Mouse (Mus musculus) CD4-positive, CD25-positive, alpha-beta regulatory T cell, adult 9 weeks (primary cell): ENCODE data around the gene Olfr1359. TPM values are rescaled to one million over a fixed set of nuclear protein-coding genes. Genes with fewer than 3 reads are reported as not detected.

Experiments
- polyA plus RNA-seq: library from polyadenylated mRNA; unstranded; fragments of 100-300 nt; shearing (Covaris generic); gene quantifications from one replicate; pipeline ENCODE4 v1.2.1, GENCODE M21; 2017

The Olfr1359 gene
- polyA plus RNA-seq = not detected

DNA sequence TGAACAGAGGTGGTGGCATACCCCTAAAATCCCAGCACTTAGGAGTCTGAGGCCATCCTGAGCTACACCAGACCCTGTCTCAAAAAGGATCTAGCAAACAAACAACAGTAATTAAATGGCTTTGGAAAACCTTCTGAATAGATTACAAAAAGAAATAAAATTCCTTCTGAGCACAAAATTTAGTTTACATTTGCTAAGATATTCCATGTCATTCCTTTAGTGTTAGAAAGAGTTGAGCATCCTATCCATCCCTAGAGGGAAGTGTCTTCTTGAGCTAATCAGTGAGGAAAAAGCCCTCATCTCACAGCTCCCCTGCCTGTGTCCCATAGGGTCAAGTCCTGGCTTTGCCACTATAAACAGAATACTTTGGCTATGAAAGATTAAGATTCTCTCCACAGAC is at the start of gene Olfr1359:
TSS of gene Olfr1359 (plus strand) at position 301 of the 400 bp plus-strand sequence.

DNA sequence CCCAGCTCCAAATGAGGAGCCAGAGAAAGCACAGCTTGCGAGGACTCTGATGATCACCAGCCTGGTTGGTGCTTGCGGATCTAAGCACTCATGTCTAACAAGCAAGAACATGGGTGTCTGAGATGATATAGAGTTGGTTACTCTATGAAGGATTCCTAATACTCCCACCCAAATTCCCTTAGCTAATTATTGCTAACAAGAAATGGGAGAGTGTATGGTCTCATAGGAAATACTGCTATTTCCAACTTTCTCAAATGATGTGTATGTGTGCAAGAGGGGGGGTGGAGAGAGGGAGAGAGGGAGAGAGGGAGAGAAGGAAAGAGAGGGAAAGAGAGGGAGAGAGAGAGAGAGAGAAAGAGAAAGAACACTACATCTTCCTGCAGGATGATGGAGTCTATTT is 34.6 kb upstream of the Olfr1359 start, which contains the start of gene Olfr1361:
TSS of gene Olfr1361 (minus strand) at position 101 of the 400 bp plus-strand sequence.

DNA sequence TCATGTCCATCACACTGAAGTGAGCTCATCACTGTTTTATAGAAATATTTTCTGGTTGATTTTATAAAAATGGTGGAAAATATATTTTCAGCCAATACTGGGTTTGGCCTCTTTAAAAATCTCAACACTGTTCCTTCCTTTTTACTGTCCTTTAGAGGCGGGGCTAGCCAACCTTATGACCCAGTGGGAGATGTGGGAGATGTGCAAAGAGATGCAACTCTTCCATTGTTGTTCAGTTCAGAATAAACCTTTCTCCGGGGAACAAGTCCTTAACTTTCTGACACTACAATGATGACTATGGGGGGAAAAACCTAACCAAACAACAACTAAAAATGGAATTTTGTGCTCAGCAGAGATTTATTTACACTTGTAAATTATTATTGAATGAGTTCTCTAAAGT is 20.6 kb upstream of the Olfr1359 start, which contains the start of gene Olfr1360:
TSS of gene Olfr1360 (minus strand) at position 101 of the 400 bp plus-strand sequence.

DNA sequence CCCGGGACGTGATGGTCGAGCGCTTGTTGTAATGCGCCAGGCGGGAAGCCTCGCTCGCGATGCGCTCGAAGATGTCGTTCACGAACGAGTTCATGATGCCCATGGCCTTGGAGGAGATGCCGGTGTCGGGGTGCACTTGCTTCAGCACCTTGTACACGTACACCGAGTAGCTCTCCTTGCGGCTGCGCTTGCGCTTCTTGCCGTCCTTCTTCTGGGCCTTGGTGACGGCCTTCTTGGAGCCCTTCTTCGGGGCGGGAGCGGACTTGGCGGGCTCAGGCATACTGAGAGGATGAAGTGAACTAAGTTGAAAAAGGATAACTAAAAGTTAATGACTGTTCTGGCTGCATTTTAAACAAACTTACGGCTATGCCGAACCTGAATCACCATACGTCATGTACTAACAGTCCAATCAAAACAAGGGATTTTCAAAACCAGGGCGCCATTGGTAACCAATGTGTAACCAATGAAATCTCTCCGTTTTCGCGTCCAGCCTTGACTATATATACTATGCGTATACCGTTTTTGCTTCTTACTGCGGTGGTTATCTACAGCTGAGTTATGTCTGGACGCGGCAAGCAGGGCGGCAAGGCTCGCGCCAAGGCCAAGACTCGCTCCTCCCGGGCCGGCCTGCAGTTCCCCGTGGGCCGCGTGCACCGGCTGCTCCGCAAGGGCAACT is 18.1 kb downstream of the Olfr1359 start, which contains the start of the genes Hist1h2bl and Hist1h2ai:
TSS of gene Hist1h2bl (minus strand) at position 280 of the 676 bp plus-strand sequence.
TSS of gene Hist1h2ai (plus strand) at position 559 of the 676 bp plus-strand sequence.

DNA sequence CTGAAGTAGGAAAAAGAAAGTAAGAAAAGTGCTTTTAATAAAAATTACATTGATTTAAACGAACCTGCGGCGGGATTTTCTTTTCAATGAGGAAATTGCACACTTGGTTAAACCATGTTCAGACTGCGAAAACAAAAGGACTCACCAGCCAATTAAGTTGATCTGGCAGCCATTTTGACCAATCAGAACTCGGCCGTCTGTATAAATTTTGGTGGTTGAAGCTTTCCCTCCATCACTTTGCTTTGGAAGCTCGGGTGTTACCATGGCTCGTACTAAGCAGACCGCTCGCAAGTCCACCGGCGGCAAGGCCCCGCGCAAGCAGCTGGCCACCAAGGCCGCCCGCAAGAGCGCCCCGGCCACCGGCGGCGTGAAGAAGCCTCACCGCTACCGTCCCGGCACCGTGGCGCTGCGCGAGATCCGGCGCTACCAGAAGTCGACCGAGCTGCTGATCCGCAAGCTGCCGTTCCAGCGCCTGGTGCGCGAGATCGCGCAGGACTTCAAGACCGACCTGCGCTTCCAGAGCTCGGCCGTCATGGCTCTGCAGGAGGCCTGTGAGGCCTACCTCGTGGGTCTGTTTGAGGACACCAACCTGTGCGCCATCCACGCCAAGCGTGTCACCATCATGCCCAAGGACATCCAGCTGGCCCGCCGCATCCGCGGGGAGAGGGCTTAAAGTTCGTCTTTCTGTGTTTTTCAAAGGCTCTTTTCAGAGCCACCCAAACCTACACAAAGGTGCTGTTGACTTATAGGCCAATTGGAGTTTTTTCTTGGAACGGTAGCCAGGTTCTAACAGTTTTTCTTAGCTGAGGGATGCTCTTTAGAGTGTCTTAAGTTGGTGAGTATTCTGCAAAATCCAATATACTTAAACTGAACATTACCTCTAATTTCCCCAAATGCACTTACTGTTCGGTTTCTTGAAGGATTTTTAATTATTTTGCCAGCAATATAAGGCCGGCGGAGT is 19.8 kb downstream of the Olfr1359 start, which contains the start of gene Hist1h3h:
TSS of gene Hist1h3h (plus strand) at position 263 of the 961 bp plus-strand sequence.

DNA sequence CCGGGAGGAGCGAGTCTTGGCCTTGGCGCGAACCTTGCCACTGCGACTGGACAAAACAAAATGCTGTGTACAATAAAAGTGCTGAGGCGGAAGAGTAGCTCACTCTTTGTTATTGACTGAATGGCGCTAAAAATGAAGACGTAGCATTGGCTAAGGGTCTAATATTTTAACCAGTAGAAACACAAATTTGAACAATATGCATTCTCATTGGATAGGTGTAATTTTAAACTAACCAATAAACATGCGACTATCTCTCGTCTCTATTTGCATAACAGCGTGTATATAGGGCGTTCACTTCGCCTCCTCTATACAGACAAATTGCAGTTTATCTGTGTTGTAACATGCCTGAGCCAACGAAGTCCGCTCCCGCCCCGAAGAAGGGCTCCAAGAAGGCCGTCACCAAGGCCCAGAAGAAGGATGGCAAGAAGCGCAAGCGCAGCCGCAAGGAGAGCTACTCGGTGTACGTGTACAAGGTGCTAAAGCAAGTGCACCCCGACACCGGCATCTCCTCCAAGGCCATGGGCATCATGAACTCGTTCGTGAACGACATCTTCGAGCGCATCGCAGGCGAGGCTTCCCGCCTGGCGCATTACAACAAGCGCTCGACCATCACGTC is 24.0 kb downstream of the Olfr1359 start, which contains the start of gene Hist1h2bm:
TSS of gene Hist1h2bm (plus strand) at position 288 of the 616 bp plus-strand sequence.

DNA sequence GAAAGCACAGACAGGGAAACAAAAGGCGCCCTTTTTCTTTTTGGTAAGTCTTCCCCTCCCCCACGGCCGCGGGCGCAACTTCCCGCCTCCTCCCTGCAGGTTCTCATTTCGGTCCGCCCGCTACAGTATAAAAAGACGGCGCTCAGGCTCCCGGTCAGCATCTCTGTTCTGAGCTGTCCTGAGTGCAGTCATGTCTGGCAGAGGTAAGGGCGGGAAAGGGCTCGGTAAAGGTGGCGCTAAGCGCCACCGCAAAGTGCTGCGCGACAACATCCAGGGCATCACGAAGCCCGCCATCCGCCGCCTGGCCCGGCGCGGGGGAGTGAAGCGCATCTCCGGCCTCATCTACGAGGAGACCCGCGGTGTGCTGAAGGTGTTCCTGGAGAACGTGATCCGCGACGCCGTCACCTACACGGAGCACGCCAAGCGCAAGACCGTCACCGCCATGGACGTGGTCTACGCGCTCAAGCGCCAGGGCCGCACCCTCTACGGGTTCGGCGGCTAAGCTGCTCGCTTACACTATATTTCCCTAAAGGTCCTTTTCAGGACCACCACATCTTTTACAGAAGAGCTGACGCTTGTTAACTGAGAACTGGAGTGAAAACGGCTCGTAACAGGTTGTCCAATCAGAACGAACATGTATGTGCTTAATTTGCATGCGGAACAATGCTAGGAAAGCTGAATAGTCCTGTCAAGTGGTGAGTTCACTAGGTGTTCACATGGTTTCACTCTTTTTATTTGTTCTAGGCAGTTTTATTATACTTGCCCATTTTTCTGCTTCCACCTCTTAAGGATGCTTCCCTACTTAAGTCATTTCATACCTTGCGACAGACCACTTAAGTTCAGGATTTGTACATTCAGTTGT is 37.2 kb downstream of the Olfr1359 start, which contains the start of gene Hist1h4j:
TSS of gene Hist1h4j (plus strand) at position 159 of the 862 bp plus-strand sequence.

DNA sequence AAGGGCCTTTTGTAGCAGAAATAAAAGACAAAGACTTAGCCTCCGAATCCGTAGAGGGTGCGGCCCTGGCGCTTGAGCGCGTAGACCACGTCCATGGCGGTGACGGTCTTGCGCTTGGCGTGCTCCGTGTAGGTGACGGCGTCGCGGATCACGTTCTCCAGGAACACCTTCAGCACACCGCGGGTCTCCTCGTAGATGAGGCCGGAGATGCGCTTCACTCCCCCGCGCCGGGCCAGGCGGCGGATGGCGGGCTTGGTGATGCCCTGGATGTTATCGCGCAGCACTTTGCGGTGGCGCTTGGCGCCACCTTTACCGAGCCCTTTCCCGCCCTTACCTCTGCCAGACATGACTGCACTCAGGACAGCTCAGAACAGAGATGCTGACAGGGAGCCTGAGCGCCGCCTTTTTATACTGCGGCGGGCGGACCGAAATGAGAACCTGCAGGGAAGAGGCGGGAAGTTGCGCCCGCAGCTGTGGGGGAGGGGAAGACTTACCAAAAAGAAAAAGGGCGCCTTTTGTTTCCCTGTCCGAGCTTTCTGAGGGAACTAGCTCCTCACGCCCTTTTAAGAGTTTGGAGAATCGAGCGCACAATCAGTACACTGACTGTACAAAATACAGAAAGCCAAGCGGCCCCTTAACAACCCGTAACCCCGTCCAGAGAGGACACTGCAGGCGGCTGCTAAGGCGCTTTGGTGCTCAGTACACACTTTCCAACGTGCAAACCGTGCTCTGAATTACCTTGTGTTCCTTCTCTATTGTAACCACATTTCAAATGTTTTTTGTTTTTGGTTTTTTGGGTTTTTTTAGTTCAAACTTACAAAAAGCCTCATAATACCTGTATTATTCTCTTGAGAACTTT is 52.5 kb downstream of the Olfr1359 start, which contains the start of gene Hist1h4k:
TSS of gene Hist1h4k (minus strand) at position 347 of the 859 bp plus-strand sequence.

DNA sequence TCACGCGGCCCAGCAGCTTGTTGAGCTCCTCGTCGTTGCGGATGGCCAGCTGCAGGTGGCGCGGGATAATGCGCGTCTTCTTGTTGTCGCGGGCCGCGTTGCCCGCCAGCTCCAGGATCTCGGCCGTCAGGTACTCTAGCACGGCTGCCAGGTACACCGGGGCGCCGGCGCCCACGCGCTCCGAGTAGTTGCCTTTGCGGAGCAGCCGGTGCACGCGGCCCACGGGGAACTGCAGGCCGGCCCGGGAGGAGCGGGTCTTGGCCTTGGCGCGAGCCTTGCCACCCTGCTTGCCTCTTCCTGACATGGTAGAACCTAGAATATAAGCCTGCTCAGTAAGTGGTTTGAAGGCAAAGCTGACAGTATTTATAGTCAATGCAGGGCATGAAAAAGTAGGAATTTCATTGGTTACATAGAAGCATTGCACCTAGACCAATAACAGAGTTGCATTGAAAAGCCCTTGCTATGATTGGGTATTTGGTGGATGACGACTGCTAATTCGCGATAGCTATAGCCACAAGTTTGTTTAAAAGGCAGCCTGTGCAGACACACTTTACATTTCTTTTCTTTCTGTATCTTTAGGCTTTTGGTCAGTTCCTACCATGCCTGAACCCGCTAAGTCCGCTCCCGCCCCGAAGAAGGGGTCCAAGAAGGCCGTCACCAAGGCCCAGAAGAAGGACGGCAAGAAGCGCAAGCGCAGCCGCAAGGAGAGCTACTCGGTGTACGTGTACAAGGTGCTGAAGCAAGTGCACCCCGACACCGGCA is 55.8 kb downstream of the Olfr1359 start, which contains the start of the genes Hist1h2ak and Hist1h2bn:
TSS of gene Hist1h2ak (minus strand) at position 304 of the 762 bp plus-strand sequence.
TSS of gene Hist1h2bn (plus strand) at position 600 of the 762 bp plus-strand sequence.

Other genes with a start within 250 kb of the Olfr1359 start
- gene Zscan26, start 244.4 kb upstream of the Olfr1359 start, polyA plus RNA-seq = 11.3 TPM
- gene Nkapl, start 229.6 kb upstream of the Olfr1359 start, polyA plus RNA-seq = 0.25 TPM
- gene Zkscan4, start 219.2 kb upstream of the Olfr1359 start, polyA plus RNA-seq = not detected
- gene Gm10065, start 218.7 kb upstream of the Olfr1359 start, polyA plus RNA-seq = not detected
- gene AK157302, start 202.9 kb upstream of the Olfr1359 start, polyA plus RNA-seq = 0.15 TPM
- gene Gm11273, start 196.7 kb upstream of the Olfr1359 start, polyA plus RNA-seq = 23.5 TPM
- gene Zkscan8, start 167.0 kb upstream of the Olfr1359 start, polyA plus RNA-seq = 7.7 TPM
- gene Olfr1366, start 155.3 kb upstream of the Olfr1359 start, polyA plus RNA-seq = not detected
- gene Olfr1535, start 138.2 kb upstream of the Olfr1359 start, polyA plus RNA-seq = not detected
- not detected for gene Olfr1364, start 116.4 kb upstream of the Olfr1359 start, polyA plus RNA-seq
- not detected for gene Olfr1362, start 84.1 kb upstream of the Olfr1359 start, polyA plus RNA-seq
- not detected for gene Olfr11, start 55.6 kb upstream of the Olfr1359 start, polyA plus RNA-seq
- gene Olfr1361, start 34.7 kb upstream of the Olfr1359 start, polyA plus RNA-seq = not detected
- not detected for gene Olfr1360, start 20.7 kb upstream of the Olfr1359 start, polyA plus RNA-seq
- gene Hist1h2bl, start 18.0 kb downstream of the Olfr1359 start, polyA plus RNA-seq = not detected
- gene Hist1h2ai, start 18.3 kb downstream of the Olfr1359 start, polyA plus RNA-seq = not detected
- gene Hist1h3h, start 19.5 kb downstream of the Olfr1359 start, polyA plus RNA-seq = not detected
- not detected for gene Hist1h2bm, start 23.9 kb downstream of the Olfr1359 start, polyA plus RNA-seq
- gene Hist1h4j, start 37.0 kb downstream of the Olfr1359 start, polyA plus RNA-seq = not detected
- 25.5 TPM for gene Hist1h4k, start 52.4 kb downstream of the Olfr1359 start, polyA plus RNA-seq
- gene Hist1h2ak, start 55.7 kb downstream of the Olfr1359 start, polyA plus RNA-seq = not detected
- gene Hist1h2bn, start 56.0 kb downstream of the Olfr1359 start, polyA plus RNA-seq = 4.6 TPM
- gene Hist1h1b, start 82.5 kb downstream of the Olfr1359 start, polyA plus RNA-seq = 4.1 TPM
- gene Hist1h3i, start 85.3 kb downstream of the Olfr1359 start, polyA plus RNA-seq = 0.91 TPM
- gene Hist1h2an, start 89.1 kb downstream of the Olfr1359 start, polyA plus RNA-seq = not detected
- gene Hist1h2bp, start 89.3 kb downstream of the Olfr1359 start, polyA plus RNA-seq = not detected
- 5.5 TPM for gene Hist1h2bq, start 112.1 kb downstream of the Olfr1359 start, polyA plus RNA-seq
- not detected for gene Hist1h2ao, start 112.4 kb downstream of the Olfr1359 start, polyA plus RNA-seq
- 26.8 TPM for gene Hist1h4m, start 113.6 kb downstream of the Olfr1359 start, polyA plus RNA-seq
- gene Hist1h4n, start 134.1 kb downstream of the Olfr1359 start, polyA plus RNA-seq = not detected
- gene Hist1h2ap, start 135.4 kb downstream of the Olfr1359 start, polyA plus RNA-seq = 44.7 TPM
- 5.6 TPM for gene Hist1h2br, start 135.6 kb downstream of the Olfr1359 start, polyA plus RNA-seq
- 0.17 TPM for gene Zfp184, start 247.0 kb downstream of the Olfr1359 start, polyA plus RNA-seq